Mouse (Mus musculus) cortical plate, adult 2 months (tissue): ENCODE data around the gene Ggn. TPM values are rescaled to one million over a fixed set of nuclear protein-coding genes. Genes with fewer than 3 reads are reported as not detected.
"Not testable (repeated sequence)": the region's sequence is repeated elsewhere in the genome, so short reads cannot be mapped to it uniquely, and the experiment has no call there.

Source experiments
- H3K27ac ChIP-seq: fragments of 200-500 bp; 2 replicates; pipeline ENCODE4 v1.5.1; 2012; ENCODE audit warnings: low read length, control low read depth, inconsistent platforms; ENCODE audit not compliant: insufficient read depth
- H3K4me1 ChIP-seq: fragments of 200-500 bp; 2 replicates; pipeline ENCODE4 v1.6.1; 2011; ENCODE audit warnings: low read length; ENCODE audit not compliant: control insufficient read depth, insufficient read depth
- H3K4me3 ChIP-seq: fragments of 200-500 bp; 2 replicates; pipeline ENCODE4 v1.5.1; 2011; ENCODE audit warnings: mild to moderate bottlenecking, low read length, control low read depth; ENCODE audit not compliant: insufficient read depth
- CTCF ChIP-seq: fragments of 200-500 bp; IDR thresholded peaks from 2 replicates; pipeline ENCODE4 v1.5.1; 2011; ENCODE audit warnings: mild to moderate bottlenecking, control low read depth, low read length; ENCODE audit not compliant: insufficient read depth; ENCODE audit errors: extremely low read depth
- POLR2A ChIP-seq: fragments of 200-500 bp; IDR thresholded peaks from 2 replicates; pipeline ENCODE4 v1.6.1; 2011; ENCODE audit warnings: mild to moderate bottlenecking, low read length, control low read depth; ENCODE audit not compliant: insufficient read depth; ENCODE audit errors: extremely low read depth
- polyA plus RNA-seq: library from polyadenylated mRNA; depleted of rRNA; stranded (reverse); fragments of >200 nt; gene quantifications from 2 replicates; pipeline ENCODE4 v1.2.3, GENCODE M21; 2012; rRNA removed

Ggn gene
- 0.52 and 0.72 TPM in 2 replicates for polyA plus RNA-seq

- Histone ChIP-seq H3K27ac (peak within 1 kb of the TSS; percentile 16), H3K4me1 (no peaks in the 10 kb centered on the region), H3K4me3 (peak within 1 kb of the TSS; percentile 93)
- TF ChIP-seq CTCF (no peak), POLR2A (no peak)
These were observed at the start of gene Ggn, which contains the start of gene Spred3 for GRCm38 (mm10) chr7:29170066-29170754. TSS of gene Ggn (plus strand) at chr7:29170210. TSS of gene Spred3 (minus strand) at chr7:29170411.

- H3K27ac ChIP-seq: no peak overlapping the region
- H3K4me1 ChIP-seq: no peaks in the 10 kb centered on the region
- no peak overlapping the region for H3K4me3 ChIP-seq
- TF ChIP-seq POLR2A: no peak
- no peak for TF ChIP-seq CTCF
These were observed 47.2 kb upstream of the Ggn start for GRCm38 (mm10) chr7:29122821-29123220.

- no peak overlapping the region for H3K4me3 ChIP-seq
- H3K27ac ChIP-seq: no peak overlapping the region
- H3K4me1 ChIP-seq: no peaks in the 10 kb centered on the region
- TF ChIP-seq CTCF (no peak), POLR2A (no peak)
These were observed 46.3 kb upstream of the Ggn start for GRCm38 (mm10) chr7:29123531-29124358.

GRCm38 (mm10) chr7:29124970-29125369 is 45.0 kb upstream of the Ggn start, which contains the start of gene Ryr1:
TSS of gene Ryr1 (minus strand) at chr7:29125179.
- H3K27ac ChIP-seq: no peak within 1 kb of the TSS
- no peaks in the 10 kb centered on the region for H3K4me1 ChIP-seq
- TF ChIP-seq POLR2A (no peak), CTCF (no peak)
- no peak within 1 kb of the TSS for H3K4me3 ChIP-seq

- Histone ChIP-seq H3K4me3 (no peak overlapping the region), H3K4me1 (no peaks in the 10 kb centered on the region), H3K27ac (no peak overlapping the region)
- TF ChIP-seq POLR2A (no peak), CTCF (peak; percentile 58)
These were observed 43.7 kb upstream of the Ggn start for GRCm38 (mm10) chr7:29126173-29126915.

GRCm38 (mm10) chr7:29128725-29129124 is 41.3 kb upstream of the Ggn start:
- Histone ChIP-seq H3K27ac (no peak overlapping the region), H3K4me3 (no peak overlapping the region), H3K4me1 (no peaks in the 10 kb centered on the region)
- peak; percentile 44; the same call in 1 of the 2 replicates for TF ChIP-seq CTCF
- no peak for TF ChIP-seq POLR2A

- TF ChIP-seq CTCF (no peak), POLR2A (no peak)
- H3K27ac ChIP-seq: no peak overlapping the region
- no peaks in the 10 kb centered on the region for H3K4me1 ChIP-seq
- H3K4me3 ChIP-seq: no peak overlapping the region
These were observed 35.8 kb upstream of the Ggn start for GRCm38 (mm10) chr7:29134230-29134629.

GRCm38 (mm10) chr7:29134693-29135386 is 35.2 kb upstream of the Ggn start, which contains the start of gene Rasgrp4:
TSS of gene Rasgrp4 (plus strand) at chr7:29134851.
- Histone ChIP-seq H3K4me3 (no peak within 1 kb of the TSS), H3K4me1 (no peaks in the 10 kb centered on the region), H3K27ac (no peak within 1 kb of the TSS)
- no peak for TF ChIP-seq POLR2A
- no peak for TF ChIP-seq CTCF

GRCm38 (mm10) chr7:29137429-29137828 is 32.6 kb upstream of the Ggn start:
- Histone ChIP-seq H3K4me1 (no peaks in the 10 kb centered on the region), H3K27ac (no peak overlapping the region), H3K4me3 (no peak overlapping the region)
- no peak for TF ChIP-seq CTCF
- no peak for TF ChIP-seq POLR2A

GRCm38 (mm10) chr7:29139237-29139636 is 30.8 kb upstream of the Ggn start:
- H3K4me3 ChIP-seq, H3K4me1 ChIP-seq, H3K27ac ChIP-seq: not testable (repeated sequence)
